Mouse (Mus musculus) ES-E14 (cell line): ENCODE results near the gene Nrxn3. TPM values are rescaled to one million over a fixed set of nuclear protein-coding genes. Genes with fewer than 3 reads are reported as not detected.

Experiments
- DNase-seq: peaks from one replicate; pipeline ENCODE4 v3.0.0-alpha.2; 2013; ENCODE audit warnings: low read depth, low spot score
- H3K27ac ChIP-seq: 2 replicates; pipeline ENCODE4 v1.5.1; 2012; ENCODE audit warnings: low read depth, mild to moderate bottlenecking, low read length, moderate library complexity, mixed read lengths; ENCODE audit not compliant: poor library complexity, insufficient read depth, severe bottlenecking
- H3K36me3 ChIP-seq: 2 replicates; pipeline ENCODE4 v1.6.1; 2012; ENCODE audit warnings: mild to moderate bottlenecking, low read length, moderate library complexity, mixed read lengths; ENCODE audit not compliant: control insufficient read depth, poor library complexity, insufficient read depth, severe bottlenecking
- H3K4me1 ChIP-seq, 2 experiments: fragments of 150-350 bp in 1 of 2; sonication (generic) in 1 of 2; 2 replicates each; pipeline ENCODE4 v1.6.1; 2012; ENCODE audit warnings: low read length in 2 of 2, mild to moderate bottlenecking in 1 of 2, mixed read lengths in 1 of 2; ENCODE audit not compliant: control insufficient read depth in 2 of 2, insufficient read depth in 2 of 2, poor library complexity in 1 of 2
- H3K4me3 ChIP-seq, 2 experiments: fragments of 150-350 bp in 1 of 2; sonication (generic) in 1 of 2; 2 replicates each; pipeline ENCODE4 v1.5.1; 2012; ENCODE audit warnings: low read length in 2 of 2, low read depth in 1 of 2, mild to moderate bottlenecking in 1 of 2, mixed read lengths in 1 of 2; ENCODE audit not compliant: insufficient read depth in 1 of 2, poor library complexity in 1 of 2, severe bottlenecking in 1 of 2
- H3K9ac ChIP-seq: 2 replicates; pipeline ENCODE4 v1.6.1; 2012; ENCODE audit warnings: low read depth, mild to moderate bottlenecking, low read length, mixed read lengths; ENCODE audit not compliant: poor library complexity, insufficient read depth, severe bottlenecking
- H3K9me3 ChIP-seq: fragments of 150-350 bp; sonication (generic); 2 replicates; pipeline ENCODE4 v1.6.1; 2012; ENCODE audit warnings: low read depth, mild to moderate bottlenecking, low read length; ENCODE audit not compliant: control insufficient read depth, insufficient read depth
- CHD2 ChIP-seq: IDR thresholded peaks from 2 replicates; pipeline ENCODE4 v1.6.1; 2014; ENCODE audit warnings: mild to moderate bottlenecking, low read depth, low read length, inconsistent platforms
- HCFC1 ChIP-seq: IDR thresholded peaks from 2 replicates; pipeline ENCODE4 v1.6.1; 2012; ENCODE audit warnings: low read length, inconsistent platforms, borderline replicate concordance; ENCODE audit not compliant: insufficient read depth
- MAFK ChIP-seq: IDR thresholded peaks from 2 replicates; pipeline ENCODE4 v1.6.1; 2014; ENCODE audit warnings: mild to moderate bottlenecking, low read depth, low read length, inconsistent platforms; ENCODE audit not compliant: insufficient read depth
- ZC3H11A ChIP-seq: IDR thresholded peaks from 2 replicates; pipeline ENCODE4 v1.6.1; 2012; ENCODE audit warnings: low read depth, mild to moderate bottlenecking, inconsistent platforms, low read length, borderline replicate concordance
- ZNF384 ChIP-seq: IDR thresholded peaks from 2 replicates; pipeline ENCODE4 v1.6.1; 2012; ENCODE audit warnings: low read depth, low read length, inconsistent platforms
- in situ Hi-C, 2 experiments: fragments of 600-800 bp; cut with MboI; formaldehyde crosslinking; loops; one replicate each; pipeline ENCODE4 v1.15.1; 2025; ENCODE audit warnings: low sequenced_read_pairs in 2 of 2, inconsistent platforms in 1 of 2; ENCODE audit not compliant: unreplicated experiment in 2 of 2
- total RNA-seq: library from RNA; depleted of rRNA; stranded (reverse); fragments of 300-350 nt; gene quantifications from 2 replicates; pipeline ENCODE4 v1.2.3, GENCODE M21; 2012

Gene Nrxn3
- total RNA-seq, 1 experiment, result 0.13 TPM

- no peak for DNase-seq
- TF ChIP-seq ZNF384 (no peak), HCFC1 (no peak)
- no peak overlapping the region for H3K27ac ChIP-seq
- H3K9me3 ChIP-seq, result no peaks in the 10 kb centered on the region
- no peak overlapping the region for H3K9ac ChIP-seq
- no peaks in the 10 kb centered on the region for H3K36me3 ChIP-seq
- in situ Hi-C loops, result no loop called here
- H3K4me1 ChIP-seq, result no peaks in the 10 kb centered on the region
- H3K4me3 ChIP-seq, result no peak overlapping the region
Observed at GRCm38 (mm10) chr12:89963073-89963472, 1240.4 kb downstream of the Nrxn3 start.

- DNase-seq, result no peak
- Histone ChIP-seq H3K4me3 (no peak overlapping the region), H3K4me1 (no peaks in the 10 kb centered on the region), H3K9ac (no peak overlapping the region), H3K36me3 (no peaks in the 10 kb centered on the region), H3K27ac (no peak overlapping the region), H3K9me3 (no peaks in the 10 kb centered on the region)
- in situ Hi-C loops, result no loop called here
- TF ChIP-seq MAFK, result no peak
- TF ChIP-seq CHD2, result no peak
- TF ChIP-seq HCFC1, result no peak
- TF ChIP-seq ZNF384, result no peak
- no peak for TF ChIP-seq ZC3H11A
Observed at GRCm38 (mm10) chr12:89976648-89977047, 1254.0 kb downstream of the Nrxn3 start.

- in situ Hi-C loops, result no loop called here
- no peak overlapping the region for H3K4me3 ChIP-seq
- no peak for DNase-seq
- no peak for TF ChIP-seq ZC3H11A
- TF ChIP-seq CHD2, result no peak
- TF ChIP-seq HCFC1, result no peak
- TF ChIP-seq MAFK, result no peak
- H3K9ac ChIP-seq, result no peak overlapping the region
- no peaks in the 10 kb centered on the region for H3K4me1 ChIP-seq
- no peaks in the 10 kb centered on the region for H3K36me3 ChIP-seq
- H3K9me3 ChIP-seq, result no peaks in the 10 kb centered on the region
- H3K27ac ChIP-seq, result no peak overlapping the region
Observed at GRCm38 (mm10) chr12:89977479-89977878, 1254.8 kb downstream of the Nrxn3 start.

- Histone ChIP-seq H3K9ac (no peak overlapping the region), H3K4me1 (no peaks in the 10 kb centered on the region), H3K36me3 (no peaks in the 10 kb centered on the region), H3K27ac (no peak overlapping the region), H3K9me3 (no peaks in the 10 kb centered on the region), H3K4me3 (no peak overlapping the region)
- TF ChIP-seq CHD2 (no peak), ZC3H11A (no peak), HCFC1 (no peak), MAFK (no peak), ZNF384 (no peak)
- no peak for DNase-seq
- in situ Hi-C loops, result no loop called here
Observed at GRCm38 (mm10) chr12:89979190-89979589, 1256.5 kb downstream of the Nrxn3 start.

- H3K4me3 ChIP-seq, result no peak overlapping the region
- H3K27ac ChIP-seq, result no peak overlapping the region
- no peaks in the 10 kb centered on the region for H3K9me3 ChIP-seq
- H3K36me3 ChIP-seq, result no peaks in the 10 kb centered on the region
- no peak overlapping the region for H3K9ac ChIP-seq
- TF ChIP-seq HCFC1 (no peak), ZNF384 (no peak), MAFK (no peak), ZC3H11A (no peak)
- no peak for DNase-seq
- no peaks in the 10 kb centered on the region for H3K4me1 ChIP-seq
- in situ Hi-C loops, result no loop called here
Observed at GRCm38 (mm10) chr12:89982445-89982844, 1259.8 kb downstream of the Nrxn3 start.
